Mouse (Mus musculus): ENCODE data around the gene Dnah5. TPM values are rescaled to one million over a fixed set of nuclear protein-coding genes. Genes with fewer than 3 reads are reported as not detected.

Dnah5 gene
- polyA plus RNA-seq, 1 experiment from 2014 or later: 0.33 TPM

- Histone ChIP-seq H3K4me1 (replicated peaks; ENCODE audit: control insufficient read depth, insufficient read depth, low read length) (no peaks in the 10 kb centered on the region; the same call in 1 of the 2 replicates), H3K36me3 (replicated peaks; ENCODE audit: control insufficient read depth, insufficient read depth) (no peaks in the 10 kb centered on the region), H3K9me3 (ENCODE audit: control insufficient read depth, low read length) (no peaks in the 10 kb centered on the region), H3K4me2 (replicated peaks) (peak overlapping the region; percentile 65), H3K27me3 (ENCODE audit: control insufficient read depth, insufficient read depth, low read length) (no peaks in the 10 kb centered on the region), H3K9ac (peak overlapping the region; percentile 44), H3K27ac (no peak overlapping the region), H3K4me3 (replicated peaks; ENCODE audit: low read length) (peak overlapping the region; percentile 30)
- DNase-seq (ENCODE audit: low spot score) (peak; percentile 94), ATAC-seq (ENCODE audit: low FRiP score) (peak; percentile 87)
- WGBS: 13% methylated on average over 10 of the region's 10 CpGs
These were observed 21.7 kb upstream of the Dnah5 start for GRCm38 (mm10) chr15:28181862-28182261.

- Histone ChIP-seq H3K9me3 (ENCODE audit: control insufficient read depth, low read length) (no peaks in the 10 kb centered on the region), H3K27ac (no peak overlapping the region), H3K4me3 (replicated peaks; ENCODE audit: low read length) (no peak overlapping the region), H3K27me3 (ENCODE audit: control insufficient read depth, insufficient read depth, low read length) (no peaks in the 10 kb centered on the region), H3K9ac (no peak overlapping the region), H3K4me2 (replicated peaks) (no peak overlapping the region), H3K36me3 (replicated peaks; ENCODE audit: control insufficient read depth, insufficient read depth) (no peaks in the 10 kb centered on the region), H3K4me1 (replicated peaks; ENCODE audit: control insufficient read depth, insufficient read depth, low read length) (no peaks in the 10 kb centered on the region; the same call in 1 of the 2 replicates)
- DNase-seq (ENCODE audit: low spot score) (no peak), ATAC-seq (ENCODE audit: low FRiP score) (no peak)
- WGBS: 59% methylated on average over 3 of the region's 3 CpGs
These were observed 21.0 kb upstream of the Dnah5 start for GRCm38 (mm10) chr15:28182567-28182966.

- Histone ChIP-seq H3K27me3 (ENCODE audit: control insufficient read depth, insufficient read depth, low read length) (peaks cover 7% of the 10 kb centered on the region; the same call in 1 of the 2 replicates), H3K27ac (no peak overlapping the region), H3K4me1 (replicated peaks; ENCODE audit: control insufficient read depth, insufficient read depth, low read length) (no peaks in the 10 kb centered on the region), H3K4me3 (replicated peaks; ENCODE audit: low read length) (no peak overlapping the region), H3K4me2 (replicated peaks) (peak overlapping the region; percentile 28), H3K36me3 (replicated peaks; ENCODE audit: control insufficient read depth, insufficient read depth) (no peaks in the 10 kb centered on the region), H3K9me3 (ENCODE audit: control insufficient read depth, low read length) (no peaks in the 10 kb centered on the region), H3K9ac (no peak overlapping the region)
- DNase-seq (ENCODE audit: low spot score) (peak; percentile 85), ATAC-seq (ENCODE audit: low FRiP score) (peak; percentile 79; the same call in 1 of the 2 replicates)
- WGBS: 22% methylated on average over 22 of the region's 22 CpGs
These were observed 15.8 kb upstream of the Dnah5 start for GRCm38 (mm10) chr15:28187472-28188360.

- Histone ChIP-seq H3K9ac (no peak overlapping the region), H3K36me3 (replicated peaks; ENCODE audit: control insufficient read depth, insufficient read depth) (no peaks in the 10 kb centered on the region), H3K4me1 (replicated peaks; ENCODE audit: control insufficient read depth, insufficient read depth, low read length) (no peaks in the 10 kb centered on the region), H3K4me2 (replicated peaks) (no peak overlapping the region), H3K9me3 (ENCODE audit: control insufficient read depth, low read length) (no peaks in the 10 kb centered on the region), H3K27ac (no peak overlapping the region), H3K4me3 (replicated peaks; ENCODE audit: low read length) (no peak overlapping the region), H3K27me3 (ENCODE audit: control insufficient read depth, insufficient read depth, low read length) (peaks cover 11% of the 10 kb centered on the region; the same call in 1 of the 2 replicates)
- DNase-seq (ENCODE audit: low spot score) (no peak), ATAC-seq (ENCODE audit: low FRiP score) (no peak)
- 66% methylated on average over 11 of the region's 11 CpGs for WGBS
These were observed 15.1 kb upstream of the Dnah5 start for GRCm38 (mm10) chr15:28188361-28189011.

GRCm38 (mm10) chr15:28189668-28190067, 13.9 kb upstream of the Dnah5 start:
- Histone ChIP-seq H3K9ac (no peak overlapping the region), H3K4me3 (replicated peaks; ENCODE audit: low read length) (no peak overlapping the region), H3K27ac (no peak overlapping the region), H3K9me3 (ENCODE audit: control insufficient read depth, low read length) (no peaks in the 10 kb centered on the region), H3K36me3 (replicated peaks; ENCODE audit: control insufficient read depth, insufficient read depth) (no peaks in the 10 kb centered on the region), H3K4me1 (replicated peaks; ENCODE audit: control insufficient read depth, insufficient read depth, low read length) (no peaks in the 10 kb centered on the region), H3K4me2 (replicated peaks) (no peak overlapping the region), H3K27me3 (ENCODE audit: control insufficient read depth, insufficient read depth, low read length) (peaks cover 11% of the 10 kb centered on the region; the same call in 1 of the 2 replicates)
- no peak for ATAC-seq (ENCODE audit: low FRiP score)
- 48% methylated on average over 12 of the region's 12 CpGs for WGBS
- no peak for DNase-seq (ENCODE audit: low spot score)

GRCm38 (mm10) chr15:28198609-28199008, 4.9 kb upstream of the Dnah5 start:
- no peak overlapping the region for H3K9ac ChIP-seq
- 73% methylated on average over 4 of the region's 4 CpGs for WGBS
- no peak for ATAC-seq (ENCODE audit: low FRiP score)

GRCm38 (mm10) chr15:28204626-28205025, 1.1 kb downstream of the Dnah5 start:
- 87% methylated on average over 3 of the region's 3 CpGs for WGBS
- no peak overlapping the region for H3K9ac ChIP-seq
- H3K9me3 ChIP-seq (ENCODE audit: control insufficient read depth, low read length): no peaks in the 10 kb centered on the region
- no peak overlapping the region for H3K4me3 ChIP-seq (replicated peaks; ENCODE audit: low read length)
- H3K27me3 ChIP-seq (ENCODE audit: control insufficient read depth, insufficient read depth, low read length): peaks cover 18% of the 10 kb centered on the region; the same call in 1 of the 2 replicates
- H3K4me1 ChIP-seq (replicated peaks; ENCODE audit: control insufficient read depth, insufficient read depth, low read length): no peaks in the 10 kb centered on the region
- H3K27ac ChIP-seq: no peak overlapping the region
- no peaks in the 10 kb centered on the region for H3K36me3 ChIP-seq (replicated peaks; ENCODE audit: control insufficient read depth, insufficient read depth)
- no peak overlapping the region for H3K4me2 ChIP-seq (replicated peaks)
- DNase-seq (ENCODE audit: low spot score) (no peak), ATAC-seq (ENCODE audit: low FRiP score) (no peak)

More at GRCm38 (mm10) chr15:28198609-28199008, 4.9 kb upstream of the Dnah5 start:
- H3K9me3 ChIP-seq (ENCODE audit: control insufficient read depth, low read length): no peaks in the 10 kb centered on the region
- H3K4me3 ChIP-seq (replicated peaks; ENCODE audit: low read length): no peak overlapping the region
- H3K4me1 ChIP-seq (replicated peaks; ENCODE audit: control insufficient read depth, insufficient read depth, low read length): no peaks in the 10 kb centered on the region
- no peak for DNase-seq (ENCODE audit: low spot score)
- H3K27ac ChIP-seq: no peak overlapping the region
- H3K27me3 ChIP-seq (ENCODE audit: control insufficient read depth, insufficient read depth, low read length): peaks cover 16% of the 10 kb centered on the region
- no peaks in the 10 kb centered on the region for H3K36me3 ChIP-seq (replicated peaks; ENCODE audit: control insufficient read depth, insufficient read depth)
- H3K4me2 ChIP-seq (replicated peaks): no peak overlapping the region

GRCm38 (mm10) chr15:28207545-28207944, 4.0 kb downstream of the Dnah5 start:
- no peak for DNase-seq (ENCODE audit: low spot score)
- no peak for ATAC-seq (ENCODE audit: low FRiP score)
- Histone ChIP-seq H3K4me1 (replicated peaks; ENCODE audit: control insufficient read depth, insufficient read depth, low read length) (no peaks in the 10 kb centered on the region), H3K27me3 (ENCODE audit: control insufficient read depth, insufficient read depth, low read length) (peaks cover 28% of the 10 kb centered on the region), H3K9ac (no peak overlapping the region), H3K36me3 (replicated peaks; ENCODE audit: control insufficient read depth, insufficient read depth) (no peaks in the 10 kb centered on the region), H3K9me3 (ENCODE audit: control insufficient read depth, low read length) (no peaks in the 10 kb centered on the region), H3K4me2 (replicated peaks) (no peak overlapping the region), H3K4me3 (replicated peaks; ENCODE audit: low read length) (no peak overlapping the region), H3K27ac (no peak overlapping the region)
- WGBS: 42% methylated on average over 2 of the region's 2 CpGs

GRCm38 (mm10) chr15:28213057-28213456, 9.5 kb downstream of the Dnah5 start:
- peaks cover 28% of the 10 kb centered on the region for H3K27me3 ChIP-seq (ENCODE audit: control insufficient read depth, insufficient read depth, low read length)
- ATAC-seq (ENCODE audit: low FRiP score) (no peak), DNase-seq (ENCODE audit: low spot score) (no peak)
- no peak overlapping the region for H3K9ac ChIP-seq
- no peak overlapping the region for H3K4me2 ChIP-seq (replicated peaks)
- H3K4me1 ChIP-seq (replicated peaks; ENCODE audit: control insufficient read depth, insufficient read depth, low read length): peaks cover 5% of the 10 kb centered on the region; the same call in 1 of the 2 replicates
- WGBS: 95% methylated on average over 5 of the region's 5 CpGs
- no peak overlapping the region for H3K4me3 ChIP-seq (replicated peaks; ENCODE audit: low read length)
- H3K27ac ChIP-seq: no peak overlapping the region
- H3K9me3 ChIP-seq (ENCODE audit: control insufficient read depth, low read length): no peaks in the 10 kb centered on the region
- no peaks in the 10 kb centered on the region for H3K36me3 ChIP-seq (replicated peaks; ENCODE audit: control insufficient read depth, insufficient read depth)
